Mouse (Mus musculus) cerebellum, adult 2 months (tissue): ENCODE data around the gene Itpr3.

Experiments used
- CTCF ChIP-seq: fragments of 200-500 bp; IDR thresholded peaks from 2 replicates; pipeline ENCODE4 v1.5.1; 2011; ENCODE audit warnings: low read depth, mild to moderate bottlenecking, control low read depth, low read length, moderate library complexity, borderline replicate concordance; ENCODE audit not compliant: insufficient read depth
- POLR2A ChIP-seq: fragments of 200-500 bp; IDR thresholded peaks from 2 replicates; pipeline ENCODE4 v1.6.1; 2011; ENCODE audit warnings: low read length, control low read depth, borderline replicate concordance; ENCODE audit not compliant: insufficient read depth

DNA sequence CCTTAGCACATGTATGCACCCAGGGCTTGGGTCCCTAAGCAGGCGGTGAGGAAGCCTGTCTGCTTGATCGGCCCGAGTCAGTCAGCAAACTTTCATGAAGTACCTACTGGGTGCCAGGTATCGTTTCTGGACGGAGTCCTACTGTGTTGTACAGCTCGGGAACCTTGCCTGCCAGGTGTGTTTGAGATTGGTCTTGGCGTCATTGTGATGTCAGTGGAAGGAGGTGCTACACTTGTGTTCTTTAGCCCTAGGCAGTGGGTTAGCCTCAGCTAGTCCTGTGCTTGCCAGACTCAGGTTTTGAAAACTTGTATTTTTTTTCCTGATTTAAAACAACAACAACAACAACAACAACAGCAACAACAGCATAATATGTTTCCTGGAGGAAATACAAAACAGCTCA is 5.6 kb downstream of the Itpr3 start:
- no peak for TF ChIP-seq POLR2A
- TF ChIP-seq CTCF, result no peak
